ENCODE assay signal across 11 mouse cellular contexts in genomic region chrX:99593872-99594487, GRCm38 (mm10).
DNase-seq lines count a peak whose midpoint lies in the region; ATAC-seq lines count a peak whose summit lies in the region.
"Had no signal": no experiment of that assay in that cellular context is flagged by ENCODE, and none has a peak within 500 bp of the region (broad histone marks: within the 10 kb centered on the region; RNA-seq: fewer than 3 reads in every experiment).

No protein-coding gene starts in this region.

- peak overlapping the region; percentile 14; the same call in 1 of the 2 replicates for H3K4me3 ChIP-seq in heart, embryonic 13.5 days
- H3K4me3 ChIP-seq in forebrain, embryonic 12.5 days (replicated peaks) = no peak overlapping the region
- H3K4me3 ChIP-seq in midbrain, embryonic 15.5 days = no peak overlapping the region
- H3K4me3 ChIP-seq: limb, embryonic 12.5 days; neural tube, embryonic 13.5 days had no signal

- no peak for ATAC-seq in heart, embryonic 13.5 days (ENCODE audit: extremely low read depth, insufficient number of reproducible peaks, low FRiP score, low TSS enrichment)
- ATAC-seq in forebrain, embryonic 12.5 days (ENCODE audit: low FRiP score) = peak; percentile 66
- peak; percentile 53; the same call in 1 of the 2 replicates for ATAC-seq in midbrain, embryonic 15.5 days (replicated peaks)
- ATAC-seq in erythroblast, adult 5-6 weeks (replicated peaks; ENCODE audit: low FRiP score, poor library complexity, severe bottlenecking) = no peak

- no peaks in the 10 kb centered on the region for H3K36me3 ChIP-seq in heart, embryonic 13.5 days
- no peaks in the 10 kb centered on the region for H3K36me3 ChIP-seq in forebrain, embryonic 12.5 days (replicated peaks)
- no peaks in the 10 kb centered on the region for H3K36me3 ChIP-seq in midbrain, embryonic 15.5 days (replicated peaks)
- H3K36me3 ChIP-seq: limb, embryonic 12.5 days; neural tube, embryonic 13.5 days had no signal

- peaks cover 75% of the 10 kb centered on the region for H3K27me3 ChIP-seq in heart, embryonic 13.5 days (replicated peaks)
- peaks cover 72% of the 10 kb centered on the region for H3K27me3 ChIP-seq in forebrain, embryonic 12.5 days
- peaks cover 22% of the 10 kb centered on the region; the same call in 1 of the 2 replicates for H3K27me3 ChIP-seq in midbrain, embryonic 15.5 days (replicated peaks)

- WGBS in heart, embryonic 13.5 days = 21% methylated on average over 18 of the region's 28 CpGs
- 21% methylated on average over 19 of the region's 28 CpGs for WGBS in forebrain, embryonic 12.5 days
- WGBS in midbrain, embryonic 15.5 days = 20% methylated on average over 19 of the region's 28 CpGs

- no peaks in the 10 kb centered on the region for H3K9me3 ChIP-seq in heart, embryonic 13.5 days
- H3K9me3 ChIP-seq in forebrain, embryonic 12.5 days = no peaks in the 10 kb centered on the region
- H3K9me3 ChIP-seq in midbrain, embryonic 15.5 days = no peaks in the 10 kb centered on the region
- H3K9me3 ChIP-seq: limb, embryonic 12.5 days; neural tube, embryonic 13.5 days had no signal

- DNase-seq in heart, adult 18-20 months = no peak
- DNase-seq in retina, postnatal 1 day = peak; percentile 49
- no peak for DNase-seq in retina, embryonic 14.5 days (ENCODE audit: low spot score)
- DNase-seq in kidney, adult 9 months = no peak
- DNase-seq: kidney, adult 8-10 months had no signal

- H3K4me2 ChIP-seq in heart, embryonic 13.5 days = peak overlapping the region; percentile 37
- H3K4me2 ChIP-seq in forebrain, embryonic 12.5 days = no peak overlapping the region
- no peak overlapping the region for H3K4me2 ChIP-seq in midbrain, embryonic 15.5 days
- H3K4me2 ChIP-seq: limb, embryonic 12.5 days; neural tube, embryonic 13.5 days had no signal

- no peak overlapping the region for H3K27ac ChIP-seq in heart, embryonic 13.5 days (replicated peaks)
- H3K27ac ChIP-seq in forebrain, embryonic 12.5 days = 0 out of 2 replicates have a peak overlapping the region, but pooled peaks have one; percentile 25
- H3K27ac ChIP-seq in midbrain, embryonic 15.5 days = no peak overlapping the region
- H3K27ac ChIP-seq: limb, embryonic 12.5 days; neural tube, embryonic 13.5 days had no signal

- no peak overlapping the region; the same call in 1 of the 2 replicates for H3K9ac ChIP-seq in heart, embryonic 13.5 days
- H3K9ac ChIP-seq in forebrain, embryonic 12.5 days = no peak overlapping the region
- H3K9ac ChIP-seq in midbrain, embryonic 15.5 days = no peak overlapping the region
- H3K9ac ChIP-seq: limb, embryonic 12.5 days; neural tube, embryonic 13.5 days had no signal

- H3K4me1 ChIP-seq in heart, embryonic 13.5 days = peaks cover 3% of the 10 kb centered on the region; the same call in 1 of the 2 replicates
- peaks cover 10% of the 10 kb centered on the region for H3K4me1 ChIP-seq in forebrain, embryonic 12.5 days
- no peaks in the 10 kb centered on the region for H3K4me1 ChIP-seq in midbrain, embryonic 15.5 days
- H3K4me1 ChIP-seq: neural tube, embryonic 13.5 days had no signal

Comparison
In these comparisons a context has a peak if more than half of its experiments do, and no peak if none do; other contexts are left out.
1. ATAC-seq: peak in forebrain, embryonic 12.5 days (single experiment) and midbrain, embryonic 15.5 days (single experiment); none in heart, embryonic 13.5 days (single experiment) and erythroblast, adult 5-6 weeks (single experiment).